Mouse (Mus musculus) right cerebral cortex, postnatal 4 days (tissue): ENCODE measurements around the gene Spem1.
"Not testable (repeated sequence)": the region's sequence is repeated elsewhere in the genome, so short reads cannot be mapped to it uniquely, and the experiment has no call there.

Source experiments
- DNase-seq: peaks from one replicate; pipeline ENCODE4 v3.0.0-alpha.2; 2022

Gene Spem1

GRCm38 (mm10) chr11:69822080-69822479, at the start of gene Spem1:
Spem1 (minus strand) TSS chr11:69822180.
- no peak for DNase-seq

GRCm38 (mm10) chr11:69870289-69871069, 48.5 kb upstream of the Spem1 start:
- DNase-seq: no peak

- no peak for DNase-seq
Measured at GRCm38 (mm10) chr11:69867335-69867734, 45.4 kb upstream of the Spem1 start.

GRCm38 (mm10) chr11:69865561-69865960, 43.6 kb upstream of the Spem1 start:
- DNase-seq: no peak

GRCm38 (mm10) chr11:69864138-69864860, 42.3 kb upstream of the Spem1 start:
- DNase-seq: no peak

- not testable (repeated sequence) for DNase-seq
Measured at GRCm38 (mm10) chr11:69863729-69864128, 41.7 kb upstream of the Spem1 start.

- DNase-seq: no peak
Measured at GRCm38 (mm10) chr11:69858113-69858998, 36.4 kb upstream of the Spem1 start, which contains the start of gene Tnk1. Tnk1 (minus strand) TSS chr11:69858730.

GRCm38 (mm10) chr11:69855347-69855746, 33.4 kb upstream of the Spem1 start:
- DNase-seq: peak; percentile 39

- DNase-seq: no peak
Measured at GRCm38 (mm10) chr11:69854680-69855079, 32.7 kb upstream of the Spem1 start.

- no peak for DNase-seq
Measured at GRCm38 (mm10) chr11:69853994-69854393, 32.0 kb upstream of the Spem1 start.

- DNase-seq: no peak
Measured at GRCm38 (mm10) chr11:69850754-69851153, 28.8 kb upstream of the Spem1 start.

- DNase-seq: no peak
Measured at GRCm38 (mm10) chr11:69849884-69850283, 27.9 kb upstream of the Spem1 start.

- DNase-seq: no peak
Measured at GRCm38 (mm10) chr11:69849128-69849527, 27.1 kb upstream of the Spem1 start.

- DNase-seq: no peak
Measured at GRCm38 (mm10) chr11:69848021-69848420, 26.0 kb upstream of the Spem1 start.

GRCm38 (mm10) chr11:69846738-69847688, 25.0 kb upstream of the Spem1 start:
- no peak for DNase-seq

GRCm38 (mm10) chr11:69846198-69846680, 24.3 kb upstream of the Spem1 start, which contains the start of gene Plscr3:
Plscr3 (plus strand) TSS chr11:69846376.
- DNase-seq: peak; percentile 83

GRCm38 (mm10) chr11:69838714-69839104, 16.7 kb upstream of the Spem1 start:
- DNase-seq: no peak

- peak; percentile 90 for DNase-seq
Measured at GRCm38 (mm10) chr11:69837952-69838713, 16.2 kb upstream of the Spem1 start, which contains the start of gene Tmem256. Tmem256 (plus strand) TSS chr11:69838514.

- DNase-seq: no peak
Measured at GRCm38 (mm10) chr11:69837604-69837951, 15.6 kb upstream of the Spem1 start, which contains the start of gene Nlgn2. Nlgn2 (minus strand) TSS chr11:69837784.

- DNase-seq: peak; percentile 61
Measured at GRCm38 (mm10) chr11:69836703-69837576, 15.0 kb upstream of the Spem1 start.
